Mouse (Mus musculus) 3T3-L1 (cell line): Measurements from ENCODE around the gene Abi1.
"Not testable (repeated sequence)": the region's sequence is repeated elsewhere in the genome, so short reads cannot be mapped to it uniquely, and the experiment has no call there.

Experiments used
- DNase-seq: peaks from one replicate; pipeline ENCODE4 v3.0.0-alpha.2; 2015; ENCODE audit warnings: low read depth, low spot score

Gene Abi1

GRCm38 (mm10) chr2:23040001-23040646 lies at the start of gene Abi1:
Abi1 (minus strand) TSS chr2:23040241.
- DNase-seq = peak; percentile 98

- no peak for DNase-seq
These were observed 44.5 kb upstream of the Abi1 start for GRCm38 (mm10) chr2:23084540-23084939.

- DNase-seq = no peak
These were observed 38.5 kb upstream of the Abi1 start for GRCm38 (mm10) chr2:23078588-23078987.

GRCm38 (mm10) chr2:23077693-23078092 lies 37.7 kb upstream of the Abi1 start:
- no peak for DNase-seq

- no peak for DNase-seq
These were observed 36.7 kb upstream of the Abi1 start for GRCm38 (mm10) chr2:23076783-23077182.

GRCm38 (mm10) chr2:23075846-23076245 lies 35.8 kb upstream of the Abi1 start:
- no peak for DNase-seq

- DNase-seq = no peak
These were observed 31.4 kb upstream of the Abi1 start for GRCm38 (mm10) chr2:23071406-23071805.

GRCm38 (mm10) chr2:23070491-23070890 lies 30.4 kb upstream of the Abi1 start:
- no peak for DNase-seq

- peak; percentile 89 for DNase-seq
These were observed 29.1 kb upstream of the Abi1 start for GRCm38 (mm10) chr2:23068894-23069744.

GRCm38 (mm10) chr2:23068370-23068737 lies 28.3 kb upstream of the Abi1 start:
- no peak for DNase-seq

- peak; percentile 97 for DNase-seq
These were observed 27.7 kb upstream of the Abi1 start, which contains the start of gene Acbd5 for GRCm38 (mm10) chr2:23067552-23068369. Acbd5 (plus strand) TSS chr2:23068167.

- no peak for DNase-seq
These were observed 12.5 kb upstream of the Abi1 start for GRCm38 (mm10) chr2:23052523-23052922.

- DNase-seq = no peak
These were observed 11.8 kb upstream of the Abi1 start for GRCm38 (mm10) chr2:23051890-23052289.

GRCm38 (mm10) chr2:23048006-23048405 lies 8.0 kb upstream of the Abi1 start:
- no peak for DNase-seq

- DNase-seq = no peak
These were observed 5.7 kb upstream of the Abi1 start for GRCm38 (mm10) chr2:23045703-23046102.

- DNase-seq = no peak
These were observed 2.1 kb upstream of the Abi1 start for GRCm38 (mm10) chr2:23042189-23042588.

- peak; percentile 47 for DNase-seq
These were observed 1.4 kb upstream of the Abi1 start for GRCm38 (mm10) chr2:23041457-23041856.

- not testable (repeated sequence) for DNase-seq
These were observed 649 bp upstream of the Abi1 start for GRCm38 (mm10) chr2:23040690-23041089.

GRCm38 (mm10) chr2:23039082-23040000 lies 700 bp downstream of the Abi1 start:
- peak; percentile 40 for DNase-seq

GRCm38 (mm10) chr2:23035467-23035866 lies 4.6 kb downstream of the Abi1 start:
- DNase-seq = no peak
